Mouse (Mus musculus): ENCODE data around the gene Mtmr1.
"Not testable (repeated sequence)": the region's sequence is repeated elsewhere in the genome, so short reads cannot be mapped to it uniquely, and the experiment has no call there.

Mtmr1 gene

GRCm38 (mm10) chrX:71364554-71364991 lies at the start of gene Mtmr1:
TSS of gene Mtmr1 (plus strand) at chrX:71364760.
- peak; percentile 77 for DNase-seq (ENCODE audit: low read depth)

- peak; percentile 57 for DNase-seq (ENCODE audit: low read depth)
These were observed 12.5 kb upstream of the Mtmr1 start for GRCm38 (mm10) chrX:71352033-71352432.

- DNase-seq (ENCODE audit: low read depth): no peak
These were observed 9.2 kb upstream of the Mtmr1 start for GRCm38 (mm10) chrX:71355331-71355730.

GRCm38 (mm10) chrX:71361793-71362192 lies 2.8 kb upstream of the Mtmr1 start:
- not testable (repeated sequence) for DNase-seq (ENCODE audit: low read depth)

- DNase-seq (ENCODE audit: low read depth): no peak
These were observed 498 bp upstream of the Mtmr1 start for GRCm38 (mm10) chrX:71364062-71364461.

- DNase-seq (ENCODE audit: low read depth): peak; percentile 43
These were observed 451 bp downstream of the Mtmr1 start for GRCm38 (mm10) chrX:71365011-71365410.

GRCm38 (mm10) chrX:71365510-71365909 lies 950 bp downstream of the Mtmr1 start:
- peak; percentile 27 for DNase-seq (ENCODE audit: low read depth)

GRCm38 (mm10) chrX:71366973-71367372 lies 2.4 kb downstream of the Mtmr1 start:
- peak; percentile 24 for DNase-seq (ENCODE audit: low read depth)

GRCm38 (mm10) chrX:71376781-71377180 lies 12.2 kb downstream of the Mtmr1 start:
- DNase-seq (ENCODE audit: low read depth): no peak

GRCm38 (mm10) chrX:71378435-71378834 lies 13.9 kb downstream of the Mtmr1 start:
- DNase-seq (ENCODE audit: low read depth): peak; percentile 74

GRCm38 (mm10) chrX:71381571-71381970 lies 17.0 kb downstream of the Mtmr1 start:
- peak; percentile 69 for DNase-seq (ENCODE audit: low read depth)

GRCm38 (mm10) chrX:71396326-71396725 lies 31.8 kb downstream of the Mtmr1 start:
- no peak for DNase-seq (ENCODE audit: low read depth)

- no peak for DNase-seq (ENCODE audit: low read depth)
These were observed 41.7 kb downstream of the Mtmr1 start for GRCm38 (mm10) chrX:71406290-71406689.

GRCm38 (mm10) chrX:71408386-71408785 lies 43.8 kb downstream of the Mtmr1 start:
- no peak for DNase-seq (ENCODE audit: low read depth)

- no peak for DNase-seq (ENCODE audit: low read depth)
These were observed 48.2 kb downstream of the Mtmr1 start for GRCm38 (mm10) chrX:71412776-71413175.

GRCm38 (mm10) chrX:71413616-71414015 lies 49.1 kb downstream of the Mtmr1 start:
- DNase-seq (ENCODE audit: low read depth): no peak

- peak; percentile 14 for DNase-seq (ENCODE audit: low read depth)
These were observed 60.3 kb downstream of the Mtmr1 start for GRCm38 (mm10) chrX:71424852-71425251.

GRCm38 (mm10) chrX:71425746-71426519 lies 61.4 kb downstream of the Mtmr1 start:
- peak; percentile 74 for DNase-seq (ENCODE audit: low read depth)

- no peak for DNase-seq (ENCODE audit: low read depth)
These were observed 62.9 kb downstream of the Mtmr1 start for GRCm38 (mm10) chrX:71427491-71427890.

GRCm38 (mm10) chrX:71430900-71431299 lies 66.3 kb downstream of the Mtmr1 start:
- DNase-seq (ENCODE audit: low read depth): no peak

GRCm38 (mm10) chrX:71434448-71434847 lies 69.9 kb downstream of the Mtmr1 start:
- no peak for DNase-seq (ENCODE audit: low read depth)

GRCm38 (mm10) chrX:71434860-71435259 lies 70.3 kb downstream of the Mtmr1 start:
- no peak for DNase-seq (ENCODE audit: low read depth)

GRCm38 (mm10) chrX:71435542-71435941 lies 71.0 kb downstream of the Mtmr1 start:
- no peak for DNase-seq (ENCODE audit: low read depth)

- no peak for DNase-seq (ENCODE audit: low read depth)
These were observed 74.9 kb downstream of the Mtmr1 start for GRCm38 (mm10) chrX:71439473-71439872.

Data from naive thymus-derived CD4-positive, alpha-beta T cell, adult 2 months (primary cell).